ENCODE assay signal across 16 mouse cellular contexts in the genomic region with DNA sequence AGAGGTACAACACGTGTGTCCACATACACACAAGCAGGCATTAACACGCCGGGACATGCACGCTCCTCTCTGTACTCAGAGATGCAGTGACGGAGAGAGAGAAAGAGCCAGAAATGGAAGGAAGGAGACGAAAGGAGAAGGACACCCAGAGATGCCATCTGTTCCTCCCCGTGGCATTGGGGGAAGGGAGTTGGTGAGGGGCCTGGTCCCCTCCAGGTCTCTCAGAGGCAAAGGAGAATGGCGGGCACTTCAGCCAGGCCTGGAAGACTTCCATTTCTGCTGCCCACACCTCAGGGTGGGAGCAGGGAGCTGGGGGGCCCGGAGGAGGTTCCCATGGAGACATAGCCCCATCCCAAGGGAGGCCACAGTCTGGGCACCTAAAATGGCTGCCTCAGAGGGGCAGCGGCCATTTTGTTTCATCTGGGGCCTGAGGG. TPM values are rescaled to one million over a fixed set of nuclear protein-coding genes. Genes with fewer than 3 reads are reported as not detected.
A peak's percentile ranks its signal among the peaks of the same experiment; 100 is the strongest.
DNase-seq lines count a peak whose midpoint lies in the region; ATAC-seq and TF ChIP-seq lines count a peak whose summit lies in the region.
"Had no signal": no experiment of that assay in that cellular context is flagged by ENCODE, and none has a peak within 500 bp of the region (broad histone marks: within the 10 kb centered on the region; RNA-seq: fewer than 3 reads in every experiment).

No protein-coding gene starts in this region.

- TF ChIP-seq CTCF in layer of hippocampus, adult 2 months (conservative IDR thresholded peaks at IDR 0.05): no peak

- H3K36me3 ChIP-seq in hindbrain, embryonic 14.5 days (replicated peaks; ENCODE audit: control insufficient read depth, insufficient read depth): no peaks in the 10 kb centered on the region
- H3K36me3 ChIP-seq: embryonic facial prominence, embryonic 12.5 days; liver, embryonic 12.5 days had no signal

- peaks cover 92% of the 10 kb centered on the region for H3K27me3 ChIP-seq in hindbrain, embryonic 14.5 days (ENCODE audit: control insufficient read depth, insufficient read depth, low read length)

- no peak for ATAC-seq in hindbrain, embryonic 14.5 days (ENCODE audit: low FRiP score)
- ATAC-seq: CD4-positive, CD25-positive, alpha-beta regulatory T cell, adult 4 months; intestine, embryonic 16.5 days; liver, embryonic 12.5 days; lung, postnatal 0 days had no signal

- no peaks in the 10 kb centered on the region for H3K9me3 ChIP-seq in hindbrain, embryonic 14.5 days (ENCODE audit: control insufficient read depth, low read length)
- H3K9me3 ChIP-seq: embryonic facial prominence, embryonic 12.5 days; liver, embryonic 12.5 days had no signal

- H3K4me3 ChIP-seq in layer of hippocampus, adult 2 months: no peak overlapping the region
- H3K4me3 ChIP-seq in hindbrain, embryonic 14.5 days (replicated peaks; ENCODE audit: low read length): no peak overlapping the region
- H3K4me3 ChIP-seq: embryonic facial prominence, embryonic 12.5 days; liver, embryonic 12.5 days had no signal

- DNase-seq in layer of hippocampus, adult 2 months (ENCODE audit: low spot score in 2 of 2): no peak
- no peak for DNase-seq in layer of hippocampus, adult 11-12 months (ENCODE audit: low spot score)
- peak; percentile 86 for DNase-seq in brain, adult 2 months (ENCODE audit: low read depth, low spot score)
- DNase-seq in cerebellum, adult 9-11 months: peak; percentile 87
- DNase-seq in hindbrain, embryonic 14.5 days (ENCODE audit: low spot score): no peak
- no peak for DNase-seq in urinary bladder, adult 18-20 months (ENCODE audit: low spot score in 2 of 2)
- no peak for DNase-seq in urinary bladder, postnatal 14 days (ENCODE audit: low spot score)
- DNase-seq: kidney, postnatal 36 days; thymus, postnatal 14 days had no signal

- H3K9ac ChIP-seq in hindbrain, embryonic 14.5 days: no peak overlapping the region
- H3K9ac ChIP-seq: embryonic facial prominence, embryonic 12.5 days; liver, embryonic 12.5 days had no signal

- peaks cover 14% of the 10 kb centered on the region; the same call in 1 of the 2 replicates for H3K4me1 ChIP-seq in hindbrain, embryonic 14.5 days (replicated peaks; ENCODE audit: control insufficient read depth, insufficient read depth, low read length)

- 73% methylated on average over 10 of the region's 10 CpGs for WGBS in hindbrain, embryonic 14.5 days

- peak overlapping the region; percentile 94 for H3K27ac ChIP-seq in layer of hippocampus, adult 2 months
- H3K27ac ChIP-seq in hindbrain, embryonic 14.5 days: peak overlapping the region; percentile 65
- H3K27ac ChIP-seq: embryonic facial prominence, embryonic 12.5 days; liver, embryonic 12.5 days had no signal

- H3K4me2 ChIP-seq in hindbrain, embryonic 14.5 days (replicated peaks): no peak overlapping the region
- H3K4me2 ChIP-seq: liver, embryonic 12.5 days had no signal

RNA-seq across cellular contexts. Expression of a gene that starts 3.8 kb away (rescaled TPM):
- 100 to 1,000 TPM; 163 to 165 TPM for total RNA-seq in layer of hippocampus, adult 2 months (2021)
- 21.7 and 25.5 TPM in 2 replicates for polyA plus RNA-seq in hindbrain, embryonic 14.5 days (2014; fragmentation: Nextera tagmentation; extraction: Ambion mirVana)
- total RNA-seq: granulocyte monocyte progenitor cell, adult 5-6 weeks had no signal
- polyA plus RNA-seq: CD4-positive, CD25-positive, alpha-beta regulatory T cell, adult 4 months; heart, postnatal 0 days; liver, embryonic 12.5 days; lung, postnatal 0 days had no signal

RNA-seq across cellular contexts. Expression of a gene that starts 14.9 kb away (rescaled TPM):
- total RNA-seq in layer of hippocampus, adult 2 months (2021): 10 to 100 TPM; 55.9 to 56.2 TPM
- polyA plus RNA-seq in hindbrain, embryonic 14.5 days (2014; fragmentation: Nextera tagmentation; extraction: Ambion mirVana): 3.0 and 3.3 TPM in 2 replicates
- total RNA-seq: granulocyte monocyte progenitor cell, adult 5-6 weeks had no signal
- polyA plus RNA-seq: CD4-positive, CD25-positive, alpha-beta regulatory T cell, adult 4 months had no signal

RNA-seq across cellular contexts. Expression of a gene that starts 24.9 kb away (rescaled TPM):
- 10 to 100 TPM; 32.9 to 35.5 TPM for total RNA-seq in layer of hippocampus, adult 2 months (2021)
- 33.9 and 36.8 TPM in 2 replicates for polyA plus RNA-seq in hindbrain, embryonic 14.5 days (2014; fragmentation: Nextera tagmentation; extraction: Ambion mirVana)

RNA-seq across cellular contexts. Expression of a gene that starts 50.3 kb away (rescaled TPM):
- total RNA-seq in layer of hippocampus, adult 2 months (2021): 1 to 10 TPM in 1 of 2 experiments, under 1 TPM in 1; 0.92 to 1.0 TPM
- polyA plus RNA-seq in hindbrain, embryonic 14.5 days (2014; fragmentation: Nextera tagmentation; extraction: Ambion mirVana): not detected in 2 replicates
- total RNA-seq: granulocyte monocyte progenitor cell, adult 5-6 weeks had no signal
- polyA plus RNA-seq: CD4-positive, CD25-positive, alpha-beta regulatory T cell, adult 4 months; liver, embryonic 12.5 days had no signal

RNA-seq across cellular contexts. Expression of a gene that starts 53.0 kb away (rescaled TPM):
- total RNA-seq in layer of hippocampus, adult 2 months (2021): not detected
- 3.0 and 3.4 TPM in 2 replicates for polyA plus RNA-seq in hindbrain, embryonic 14.5 days (2014; fragmentation: Nextera tagmentation; extraction: Ambion mirVana)
- total RNA-seq: granulocyte monocyte progenitor cell, adult 5-6 weeks had no signal
- polyA plus RNA-seq: CD4-positive, CD25-positive, alpha-beta regulatory T cell, adult 4 months; heart, postnatal 0 days; liver, embryonic 12.5 days; lung, postnatal 0 days had no signal

Comparison
In these comparisons a context has a peak if more than half of its experiments do, and no peak if none do; other contexts are left out.
1. DNase-seq: peak in brain, adult 2 months (single experiment) and cerebellum, adult 9-11 months (single experiment); none in layer of hippocampus, adult 2 months (0 of 2), layer of hippocampus, adult 11-12 months (single experiment), hindbrain, embryonic 14.5 days (single experiment), urinary bladder, adult 18-20 months (0 of 2) and urinary bladder, postnatal 14 days (single experiment).